Mouse (Mus musculus) forebrain, postnatal 0 days (tissue): ENCODE results near the gene Tnr. TPM values are rescaled to one million over a fixed set of nuclear protein-coding genes. Genes with fewer than 3 reads are reported as not detected.

ENCODE experiments used
- ATAC-seq: fragments of 200-750 bp; cut with Nextera tagmentation; 2 replicates; pipeline ENCODE4 v1.8.0; 2017; ENCODE audit warnings: mild to moderate bottlenecking, moderate library complexity
- DNase-seq: peaks from one replicate; pipeline ENCODE4 v3.0.0-alpha.2; 2015
- H3K27ac ChIP-seq: fragments of 300-500 bp; sonication (generic); 2 replicates; pipeline ENCODE4 v1.5.1; 2014; ENCODE audit warnings: low read depth, mild to moderate bottlenecking, antibody characterized with exemption, low read length, moderate library complexity, mixed read lengths
- H3K27me3 ChIP-seq: fragments of 300-500 bp; sonication (generic); 2 replicates; pipeline ENCODE4 v1.6.1; 2014; ENCODE audit warnings: mild to moderate bottlenecking, low read length, mixed read lengths; ENCODE audit not compliant: insufficient read depth
- H3K36me3 ChIP-seq: fragments of 300-500 bp; sonication (generic); 2 replicates; pipeline ENCODE4 v1.6.1; 2014; ENCODE audit warnings: mild to moderate bottlenecking, moderate library complexity; ENCODE audit not compliant: insufficient read depth
- H3K4me1 ChIP-seq: fragments of 300-500 bp; sonication (generic); 2 replicates; pipeline ENCODE4 v1.6.1; 2014; ENCODE audit warnings: antibody characterized with exemption; ENCODE audit not compliant: insufficient read depth
- H3K4me2 ChIP-seq: fragments of 300-500 bp; sonication (generic); 2 replicates; pipeline ENCODE4 v1.6.1; 2014; ENCODE audit warnings: low read depth, mild to moderate bottlenecking, moderate library complexity
- H3K4me3 ChIP-seq: fragments of 300-500 bp; sonication (generic); 2 replicates; pipeline ENCODE4 v1.5.1; 2014; ENCODE audit warnings: low read depth, low read length, mixed read lengths
- H3K9ac ChIP-seq: fragments of 300-500 bp; sonication (generic); 2 replicates; pipeline ENCODE4 v1.6.1; 2014; ENCODE audit warnings: mild to moderate bottlenecking
- H3K9me3 ChIP-seq: fragments of 300-500 bp; sonication (generic); 2 replicates; pipeline ENCODE4 v1.6.1; 2016; ENCODE audit warnings: low read length
- CTCF ChIP-seq: sonication (generic); IDR thresholded peaks from 2 replicates; pipeline ENCODE4 v1.5.1; 2016; ENCODE audit warnings: antibody characterized with exemption, control low read depth, low read depth
- WGBS: fragments of 180-500 bp; shearing (Covaris S2); extraction: QIAGEN DNeasy Blood & Tissue Kit; methylation state at CpG from one replicate; pipeline ENCODE4 v1.1.7; 2014; 5-methylcytosine and 5-hydroxymethylcytosine counted together
- polyA plus RNA-seq: library from polyadenylated mRNA; unstranded; fragments of >200 nt; fragmentation: Nextera tagmentation; extraction: Ambion mirVana; gene quantifications from 2 replicates; pipeline ENCODE4 v1.2.1, GENCODE M21; 2015
- total RNA-seq: library from RNA; depleted of rRNA; stranded (reverse); fragments of >200 nt; gene quantifications from 2 replicates; pipeline ENCODE4 v1.2.3, GENCODE M21; 2014

The Tnr gene
- total and polyA plus RNA-seq, 2 experiments from 2014 or later = 4.1 to 45.7 TPM

GRCm38 (mm10) chr1:159660620-159661501 lies 137.3 kb downstream of the Tnr start:
- H3K27ac ChIP-seq = no peak overlapping the region
- peak; percentile 81 for ATAC-seq
- peaks cover 14% of the 10 kb centered on the region for H3K4me1 ChIP-seq
- H3K4me3 ChIP-seq = no peak overlapping the region
- DNase-seq = peak; percentile 60
- no peaks in the 10 kb centered on the region for H3K27me3 ChIP-seq
- no peaks in the 10 kb centered on the region for H3K36me3 ChIP-seq
- TF ChIP-seq CTCF = no peak
- 31% methylated on average over 6 of the region's 6 CpGs for WGBS
- no peak overlapping the region for H3K9ac ChIP-seq
- no peak overlapping the region for H3K4me2 ChIP-seq
- H3K9me3 ChIP-seq = no peaks in the 10 kb centered on the region

- H3K4me2 ChIP-seq = no peak overlapping the region
- ATAC-seq = peak; percentile 28; the same call in 1 of the 2 replicates
- peak overlapping the region; percentile 36 for H3K27ac ChIP-seq
- H3K9me3 ChIP-seq = no peaks in the 10 kb centered on the region
- peaks cover 14% of the 10 kb centered on the region for H3K4me1 ChIP-seq
- peak; percentile 52 for DNase-seq
- no peak for TF ChIP-seq CTCF
- no peaks in the 10 kb centered on the region for H3K36me3 ChIP-seq
- WGBS = 48% methylated on average over 3 of the region's 3 CpGs
- H3K9ac ChIP-seq = no peak overlapping the region
- no peaks in the 10 kb centered on the region for H3K27me3 ChIP-seq
- H3K4me3 ChIP-seq = no peak overlapping the region
Observed at GRCm38 (mm10) chr1:159664496-159664895, 140.9 kb downstream of the Tnr start.

GRCm38 (mm10) chr1:159664945-159665344 lies 141.4 kb downstream of the Tnr start:
- H3K9me3 ChIP-seq = no peaks in the 10 kb centered on the region
- ATAC-seq = no peak
- no peaks in the 10 kb centered on the region for H3K36me3 ChIP-seq
- no peak overlapping the region for H3K9ac ChIP-seq
- H3K4me3 ChIP-seq = no peak overlapping the region
- no peak for DNase-seq
- H3K4me1 ChIP-seq = peaks cover 14% of the 10 kb centered on the region
- no peak for TF ChIP-seq CTCF
- 52% methylated on average over 4 of the region's 4 CpGs for WGBS
- no peaks in the 10 kb centered on the region for H3K27me3 ChIP-seq
- H3K27ac ChIP-seq = no peak overlapping the region
- no peak overlapping the region for H3K4me2 ChIP-seq

- H3K4me1 ChIP-seq = peaks cover 8% of the 10 kb centered on the region; the same call in 1 of the 2 replicates
- WGBS = 10% methylated on average over 16 of the region's 16 CpGs
Observed at GRCm38 (mm10) chr1:159670629-159671150, 147.1 kb downstream of the Tnr start.

GRCm38 (mm10) chr1:159671181-159671580 lies 147.6 kb downstream of the Tnr start:
- WGBS = 68% methylated on average over 8 of the region's 8 CpGs
- Histone ChIP-seq H3K27ac (no peak overlapping the region), H3K9me3 (no peaks in the 10 kb centered on the region), H3K36me3 (no peaks in the 10 kb centered on the region), H3K27me3 (no peaks in the 10 kb centered on the region), H3K9ac (no peak overlapping the region), H3K4me2 (peak overlapping the region; percentile 35), H3K4me1 (peaks cover 8% of the 10 kb centered on the region; the same call in 1 of the 2 replicates), H3K4me3 (no peak overlapping the region)
- DNase-seq = no peak
- ATAC-seq = no peak
- no peak for TF ChIP-seq CTCF

More at GRCm38 (mm10) chr1:159670629-159671150, 147.1 kb downstream of the Tnr start:
- H3K9ac ChIP-seq = no peak overlapping the region
- H3K27ac ChIP-seq = no peak overlapping the region
- H3K4me3 ChIP-seq = no peak overlapping the region
- no peak for TF ChIP-seq CTCF
- H3K36me3 ChIP-seq = no peaks in the 10 kb centered on the region
- DNase-seq = peak; percentile 77
- H3K27me3 ChIP-seq = no peaks in the 10 kb centered on the region
- peak overlapping the region; percentile 35 for H3K4me2 ChIP-seq
- H3K9me3 ChIP-seq = no peaks in the 10 kb centered on the region
- peak; percentile 87 for ATAC-seq

GRCm38 (mm10) chr1:159674240-159674639 lies 150.7 kb downstream of the Tnr start:
- Histone ChIP-seq H3K9ac (no peak overlapping the region), H3K27ac (no peak overlapping the region), H3K4me3 (no peak overlapping the region), H3K4me1 (peaks cover 16% of the 10 kb centered on the region; the same call in 1 of the 2 replicates), H3K27me3 (no peaks in the 10 kb centered on the region), H3K36me3 (no peaks in the 10 kb centered on the region), H3K9me3 (no peaks in the 10 kb centered on the region), H3K4me2 (no peak overlapping the region)
- WGBS = 70% methylated on average over 1 of the region's 1 CpGs
- ATAC-seq (no peak), DNase-seq (no peak)
- TF ChIP-seq CTCF = no peak

GRCm38 (mm10) chr1:159675472-159675871 lies 151.9 kb downstream of the Tnr start:
- Histone ChIP-seq H3K36me3 (no peaks in the 10 kb centered on the region), H3K27me3 (no peaks in the 10 kb centered on the region), H3K4me3 (no peak overlapping the region), H3K9me3 (no peaks in the 10 kb centered on the region), H3K4me2 (no peak overlapping the region), H3K9ac (no peak overlapping the region), H3K4me1 (peaks cover 13% of the 10 kb centered on the region; the same call in 1 of the 2 replicates), H3K27ac (no peak overlapping the region)
- ATAC-seq (no peak), DNase-seq (no peak)
- 57% methylated on average over 4 of the region's 4 CpGs for WGBS
- no peak for TF ChIP-seq CTCF
